Mouse (Mus musculus) forebrain, embryonic 16.5 days (tissue): ENCODE data around the gene Mfap5. TPM values are rescaled to one million over a fixed set of nuclear protein-coding genes. Genes with fewer than 3 reads are reported as not detected.
"Not testable (repeated sequence)": the region's sequence is repeated elsewhere in the genome, so short reads cannot be mapped to it uniquely, and the experiment has no call there.

Experiments used
- ATAC-seq: fragments of 200-750 bp; cut with Nextera tagmentation; 2 replicates; pipeline ENCODE4 v1.8.0; 2017; ENCODE audit warnings: mild to moderate bottlenecking, moderate library complexity
- H3K27ac ChIP-seq: fragments of 300-500 bp; sonication (generic); 2 replicates; pipeline ENCODE4 v1.5.1; 2014; ENCODE audit warnings: low read length, control low read depth
- H3K27me3 ChIP-seq: fragments of 300-500 bp; sonication (generic); replicated peaks from 2 replicates; pipeline ENCODE4 v1.6.1; 2014; ENCODE audit warnings: low read length; ENCODE audit not compliant: control insufficient read depth, insufficient read depth
- H3K36me3 ChIP-seq: fragments of 300-500 bp; sonication (generic); 2 replicates; pipeline ENCODE4 v1.6.1; 2014; ENCODE audit not compliant: control insufficient read depth, insufficient read depth
- H3K4me1 ChIP-seq: fragments of 300-500 bp; sonication (generic); replicated peaks from 2 replicates; pipeline ENCODE4 v1.6.1; 2014; ENCODE audit warnings: low read length; ENCODE audit not compliant: control insufficient read depth, insufficient read depth
- H3K4me2 ChIP-seq: fragments of 300-500 bp; sonication (generic); 2 replicates; pipeline ENCODE4 v1.6.1; 2014; ENCODE audit warnings: mild to moderate bottlenecking, low read length, control low read depth
- H3K4me3 ChIP-seq: fragments of 300-500 bp; sonication (generic); replicated peaks from 2 replicates; pipeline ENCODE4 v1.5.1; 2014; ENCODE audit warnings: mild to moderate bottlenecking, low read length, control low read depth
- H3K9ac ChIP-seq: fragments of 300-500 bp; sonication (generic); replicated peaks from 2 replicates; pipeline ENCODE4 v1.6.1; 2014; ENCODE audit warnings: low read depth, low read length, control low read depth
- H3K9me3 ChIP-seq: fragments of 300-500 bp; sonication (generic); 2 replicates; pipeline ENCODE4 v1.6.1; 2016; ENCODE audit warnings: low read length; ENCODE audit not compliant: control insufficient read depth
- WGBS: fragments of 180-500 bp; shearing (Covaris S2); extraction: QIAGEN DNeasy Blood & Tissue Kit; methylation state at CpG from one replicate; pipeline ENCODE4 v1.1.7; 2014; 5-methylcytosine and 5-hydroxymethylcytosine counted together
- polyA plus RNA-seq: library from polyadenylated mRNA; unstranded; fragments of >200 nt; fragmentation: Nextera tagmentation; extraction: Ambion mirVana; gene quantifications from 2 replicates; pipeline ENCODE4 v1.2.1, GENCODE M21; 2015

Gene Mfap5
- 1.7 and 3.1 TPM in 2 replicates for polyA plus RNA-seq

DNA sequence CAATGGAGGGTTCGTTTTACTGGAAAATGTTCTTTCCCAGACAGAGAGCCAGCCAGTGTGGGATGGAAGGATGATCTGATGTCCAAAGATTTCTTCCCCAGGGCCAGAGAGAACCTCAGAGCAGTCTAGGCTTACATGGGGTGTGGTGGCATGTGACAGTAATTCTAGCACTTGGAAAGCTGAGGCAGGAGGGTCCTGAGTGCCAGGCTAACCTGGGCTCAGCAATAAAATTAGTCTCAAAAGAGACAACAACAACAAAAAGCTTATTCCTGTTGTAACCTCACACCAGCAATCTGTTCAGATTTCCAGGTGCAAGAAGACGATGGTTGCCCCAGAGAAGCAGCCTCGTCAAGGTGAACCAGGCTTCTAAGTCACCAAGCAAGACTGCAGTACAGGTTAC lies at the start of gene Mfap5:
Gene Mfap5 (plus strand): TSS at position 301 of the 400 bp plus-strand sequence.
- no peak within 1 kb of the TSS for H3K27ac ChIP-seq
- H3K27me3 ChIP-seq: no peaks in the 10 kb centered on the region
- WGBS: 83% methylated on average over 3 of the region's 3 CpGs
- no peak within 1 kb of the TSS for H3K9ac ChIP-seq
- no peak within 1 kb of the TSS for H3K4me3 ChIP-seq
- no peaks in the 10 kb centered on the region for H3K9me3 ChIP-seq
- no peaks in the 10 kb centered on the region for H3K36me3 ChIP-seq
- no peak for ATAC-seq
- no peaks in the 10 kb centered on the region for H3K4me1 ChIP-seq
- no peak within 1 kb of the TSS for H3K4me2 ChIP-seq

DNA sequence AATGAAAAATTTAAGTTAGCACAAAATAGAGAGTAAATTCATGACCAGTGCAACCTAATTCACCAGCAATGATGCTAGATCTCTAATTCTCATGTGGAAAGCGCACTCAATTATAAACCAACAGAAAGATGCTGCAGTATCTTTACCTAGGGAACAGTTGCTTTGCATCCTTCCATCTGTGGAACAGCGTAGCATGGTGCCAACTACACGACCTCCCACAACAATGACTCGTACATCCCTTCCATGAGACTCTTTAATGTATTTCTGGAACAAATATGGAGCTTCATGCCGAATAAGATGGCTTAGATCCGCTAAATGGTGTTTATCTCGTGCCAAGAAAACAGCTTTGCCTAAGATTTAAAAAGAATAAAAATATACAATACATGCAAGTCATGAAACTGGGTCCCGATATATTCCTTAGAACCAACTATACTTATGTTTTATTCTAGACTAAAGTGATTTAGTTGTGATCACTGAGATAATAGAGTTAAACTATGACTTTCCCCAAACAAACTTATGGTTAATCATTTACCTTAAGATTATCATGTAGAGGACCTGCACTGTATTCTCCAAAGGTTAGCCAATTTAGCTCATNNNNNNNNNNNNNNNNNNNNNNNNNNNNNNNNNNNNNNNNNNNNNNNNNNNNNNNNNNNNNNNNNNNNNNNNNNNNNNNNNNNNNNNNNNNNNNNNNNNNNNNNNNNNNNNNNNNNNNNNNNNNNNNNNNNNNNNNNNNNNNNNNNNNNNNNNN lies 46.5 kb upstream of the Mfap5 start:
- no peak overlapping the region for H3K4me3 ChIP-seq
- no peaks in the 10 kb centered on the region for H3K4me1 ChIP-seq
- no peaks in the 10 kb centered on the region for H3K27me3 ChIP-seq
- ATAC-seq: no peak
- WGBS: 95% methylated on average over 8 of the region's 8 CpGs
- no peaks in the 10 kb centered on the region for H3K9me3 ChIP-seq
- no peak overlapping the region for H3K27ac ChIP-seq
- no peak overlapping the region for H3K4me2 ChIP-seq
- no peak overlapping the region for H3K9ac ChIP-seq
- peaks cover 46% of the 10 kb centered on the region for H3K36me3 ChIP-seq

DNA sequence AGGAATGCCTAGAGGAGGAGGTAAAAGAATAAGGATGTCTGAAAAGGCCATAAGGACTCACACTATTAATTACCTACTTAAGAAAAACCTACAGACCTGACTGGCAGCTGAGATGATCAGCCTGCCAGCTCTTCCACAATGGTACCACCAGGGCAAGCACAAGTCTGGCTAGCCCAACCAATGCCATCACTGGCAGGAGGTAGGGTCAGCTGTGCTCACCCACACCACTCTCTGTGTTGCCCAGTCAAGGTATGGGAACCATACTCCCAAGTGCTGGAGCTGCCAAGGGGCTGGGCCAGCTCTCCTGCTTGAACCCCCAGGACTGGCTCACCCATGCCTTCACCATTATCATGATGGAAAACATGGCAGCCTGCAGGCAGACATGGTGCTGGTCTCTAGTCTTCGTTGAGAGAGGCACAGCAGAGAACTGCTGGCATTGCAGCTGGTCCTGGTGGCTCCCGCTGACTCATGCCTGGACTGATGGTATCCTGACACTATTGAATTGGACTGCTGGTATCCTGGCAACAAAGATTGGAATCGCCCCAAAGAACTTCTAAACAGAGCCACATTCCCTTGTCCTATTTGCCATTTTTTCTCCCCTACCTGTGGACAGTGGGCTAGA lies 39.4 kb upstream of the Mfap5 start:
- no peak overlapping the region for H3K4me2 ChIP-seq
- H3K4me1 ChIP-seq: no peaks in the 10 kb centered on the region
- H3K27ac ChIP-seq: no peak overlapping the region
- H3K9me3 ChIP-seq: no peaks in the 10 kb centered on the region
- peaks cover 51% of the 10 kb centered on the region for H3K36me3 ChIP-seq
- no peak overlapping the region for H3K4me3 ChIP-seq
- H3K9ac ChIP-seq: no peak overlapping the region
- H3K27me3 ChIP-seq: no peaks in the 10 kb centered on the region
- 64% methylated on average over 3 of the region's 3 CpGs for WGBS
- ATAC-seq: peak; percentile 38; the same call in 1 of the 2 replicates

DNA sequence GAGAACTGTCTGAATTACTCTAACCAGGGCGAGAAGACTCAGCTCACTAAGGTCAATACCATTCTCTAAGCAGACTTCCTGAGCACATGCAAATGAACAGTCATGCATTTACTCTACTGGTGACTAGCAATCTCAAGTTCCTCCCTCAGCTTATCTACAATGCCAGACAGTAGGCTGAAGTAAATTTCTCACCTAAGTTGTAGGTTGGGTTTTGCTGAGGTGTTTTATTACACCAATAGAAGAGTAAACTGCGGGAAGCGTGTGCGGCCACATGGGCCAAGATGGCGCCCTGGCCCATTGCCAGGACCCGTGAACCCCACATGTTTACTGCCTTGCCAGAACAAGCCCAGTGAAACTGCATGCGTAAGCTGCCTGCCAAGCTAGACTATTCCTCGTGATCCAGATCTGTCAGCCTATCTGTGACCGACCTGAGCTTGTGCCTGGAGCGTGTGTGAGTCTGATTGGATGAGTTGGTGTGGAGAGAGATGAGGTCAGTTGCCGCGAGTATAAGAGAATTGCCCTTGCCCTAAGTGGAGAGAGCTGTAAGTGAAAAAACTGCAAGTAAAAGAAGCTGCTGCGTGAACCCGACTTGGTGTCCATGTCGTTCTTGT lies 36.5 kb upstream of the Mfap5 start:
- Histone ChIP-seq H3K36me3 (peaks cover 47% of the 10 kb centered on the region), H3K27me3 (no peaks in the 10 kb centered on the region), H3K4me1 (no peaks in the 10 kb centered on the region), H3K27ac (no peak overlapping the region), H3K9me3 (no peaks in the 10 kb centered on the region), H3K4me3 (no peak overlapping the region), H3K9ac (no peak overlapping the region), H3K4me2 (no peak overlapping the region)
- WGBS: 87% methylated on average over 15 of the region's 15 CpGs
- ATAC-seq: no peak

DNA sequence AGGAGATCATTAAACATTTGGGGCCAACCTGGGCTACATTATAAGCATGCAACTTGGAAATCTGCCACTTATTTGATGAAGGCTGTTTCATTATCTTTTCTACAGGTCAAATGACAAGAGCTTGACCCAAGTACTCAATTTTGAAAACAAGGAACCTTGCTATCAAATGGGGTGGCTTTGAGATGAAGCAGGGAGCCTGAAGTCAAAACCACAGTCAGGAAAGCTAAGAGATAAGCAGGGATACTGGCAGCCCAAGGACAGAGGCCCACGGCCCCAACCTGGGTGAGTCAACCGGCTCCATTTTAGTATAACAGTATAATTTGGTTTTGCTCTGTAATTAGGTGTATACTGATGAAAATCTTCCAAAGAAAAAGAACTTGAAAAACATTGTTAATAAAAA lies 35.4 kb upstream of the Mfap5 start:
- Histone ChIP-seq H3K4me1 (no peaks in the 10 kb centered on the region), H3K9ac (no peak overlapping the region), H3K9me3 (no peaks in the 10 kb centered on the region), H3K27ac (no peak overlapping the region), H3K4me3 (no peak overlapping the region), H3K4me2 (no peak overlapping the region), H3K36me3 (peaks cover 43% of the 10 kb centered on the region), H3K27me3 (no peaks in the 10 kb centered on the region)
- no peak for ATAC-seq
- WGBS: 98% methylated on average over 2 of the region's 2 CpGs

DNA sequence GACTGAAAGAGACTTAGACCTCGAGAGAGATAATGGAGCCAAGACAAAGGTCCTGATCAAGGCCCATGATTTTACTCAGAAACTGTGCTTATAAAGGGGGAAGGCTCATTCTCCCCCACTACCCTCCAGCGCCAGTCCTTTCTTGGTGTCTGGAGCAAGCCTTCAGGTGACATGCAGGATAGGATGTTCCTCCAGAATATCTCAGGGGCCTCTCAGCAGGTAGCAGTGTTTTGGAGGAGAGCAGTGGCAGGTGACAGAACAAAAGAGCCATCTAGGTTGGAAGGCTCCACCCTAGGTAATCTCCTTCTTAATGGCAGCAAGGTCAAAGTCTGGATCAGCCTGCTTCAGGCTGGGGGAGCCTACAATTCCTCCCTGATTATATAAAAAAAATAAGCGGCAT lies 34.2 kb upstream of the Mfap5 start:
- not testable (repeated sequence) for H3K4me2 ChIP-seq, H3K4me1 ChIP-seq, ATAC-seq, H3K4me3 ChIP-seq, H3K27me3 ChIP-seq, H3K27ac ChIP-seq, H3K9me3 ChIP-seq, H3K9ac ChIP-seq
- peaks cover 39% of the 10 kb centered on the region for H3K36me3 ChIP-seq
- WGBS: 88% methylated on average over 3 of the region's 3 CpGs

DNA sequence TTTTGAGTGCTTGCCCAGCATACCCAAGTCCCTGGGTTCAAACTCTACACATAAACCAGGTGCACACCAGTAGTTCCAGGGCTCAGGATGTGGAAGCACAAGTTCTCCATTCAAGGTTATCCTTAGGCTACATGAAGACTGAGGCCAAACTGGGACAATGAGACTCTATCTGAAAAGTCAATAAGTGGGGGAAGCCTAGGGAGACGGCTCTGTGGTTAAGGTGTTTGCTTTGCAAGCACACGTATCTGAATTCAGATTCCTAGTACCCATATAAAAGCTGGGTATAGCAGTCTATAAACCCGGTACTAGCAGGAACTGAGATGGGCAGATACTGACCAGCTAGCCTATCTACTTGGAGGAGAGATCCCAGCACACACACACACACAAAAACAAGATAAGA lies 27.6 kb upstream of the Mfap5 start:
- no peaks in the 10 kb centered on the region for H3K9me3 ChIP-seq
- no peak overlapping the region for H3K27ac ChIP-seq
- no peak for ATAC-seq
- H3K4me1 ChIP-seq: peaks cover 4% of the 10 kb centered on the region
- 94% methylated on average over 3 of the region's 3 CpGs for WGBS
- no peaks in the 10 kb centered on the region for H3K36me3 ChIP-seq
- H3K4me2 ChIP-seq: no peak overlapping the region
- H3K9ac ChIP-seq: no peak overlapping the region
- no peaks in the 10 kb centered on the region for H3K27me3 ChIP-seq
- H3K4me3 ChIP-seq: no peak overlapping the region

DNA sequence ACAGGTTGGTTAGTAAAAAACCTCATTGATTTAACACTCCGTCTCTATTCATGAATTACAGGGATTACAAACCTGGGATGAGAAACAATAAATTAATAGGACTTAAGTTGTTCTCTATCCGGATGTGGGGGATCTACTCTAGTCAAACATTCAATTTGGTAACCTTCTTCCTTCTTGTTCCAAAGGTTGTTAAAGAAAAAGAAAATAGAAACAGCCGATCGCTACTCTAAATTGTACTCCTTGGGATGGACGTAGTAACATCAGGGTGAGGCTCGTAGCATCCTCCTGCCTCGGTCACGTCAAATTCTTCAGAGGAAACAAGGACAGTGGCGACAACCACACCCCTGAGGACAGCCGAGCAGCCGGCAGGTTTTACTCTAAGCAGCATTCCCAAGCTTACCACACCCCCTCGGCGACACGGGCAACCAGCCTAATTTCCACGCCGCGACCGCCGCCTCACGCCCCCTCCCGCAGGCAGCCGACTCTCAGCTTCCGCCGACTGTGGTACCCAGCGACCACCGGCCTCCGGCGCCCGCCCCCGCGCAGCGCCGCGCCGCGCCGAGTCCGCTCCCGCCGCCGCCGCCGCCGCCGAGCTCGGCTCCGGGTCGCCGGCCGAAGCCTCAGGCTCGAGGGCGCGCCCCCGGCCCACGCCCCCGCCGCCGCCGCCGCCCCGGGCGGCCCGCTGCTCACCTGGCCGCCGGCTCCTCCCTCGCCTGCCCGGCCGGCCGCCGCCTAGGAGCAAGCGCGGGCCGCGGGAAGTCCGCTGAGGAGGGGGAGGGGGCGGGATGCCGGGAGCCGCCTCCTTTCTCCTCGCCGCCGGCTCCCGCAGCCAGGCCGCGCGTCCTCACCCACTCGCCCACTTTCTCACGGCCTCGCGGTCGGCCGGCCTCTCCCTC lies 20.0 kb upstream of the Mfap5 start:
- Histone ChIP-seq H3K9me3 (no peaks in the 10 kb centered on the region), H3K27me3 (no peaks in the 10 kb centered on the region), H3K27ac (peak overlapping the region; percentile 97), H3K4me2 (peak overlapping the region; percentile 57), H3K4me3 (peak overlapping the region; percentile 69), H3K9ac (peak overlapping the region; percentile 84), H3K36me3 (no peaks in the 10 kb centered on the region), H3K4me1 (peaks cover 18% of the 10 kb centered on the region)
- peak; percentile 24 for ATAC-seq
- WGBS: under 1% methylated on average over 71 of the region's 91 CpGs
